Mouse (Mus musculus) layer of hippocampus, adult 2 months (tissue): ENCODE measurements around the gene Nub1. TPM values are rescaled to one million over a fixed set of nuclear protein-coding genes. Genes with fewer than 3 reads are reported as not detected.

ENCODE experiments used
- DNase-seq, 2 experiments: peaks; one replicate each; pipeline ENCODE4 v3.0.0; 2022; ENCODE audit warnings: low spot score in 2 of 2
- H3K27ac ChIP-seq: fragments of 200-600 bp; 2 replicates; pipeline ENCODE4 v1.8.1; 2022
- H3K4me3 ChIP-seq: fragments of 200-600 bp; 2 replicates; pipeline ENCODE4 v1.8.1; 2022; ENCODE audit warnings: mild to moderate bottlenecking
- CTCF ChIP-seq: fragments of 200-600 bp; conservative IDR thresholded peaks from 2 replicates; pipeline ENCODE4 v1.8.1; 2022; ENCODE audit warnings: antibody characterized with exemption, mild to moderate bottlenecking, moderate library complexity
- long read RNA-seq, 2 experiments: library from polyadenylated mRNA; stranded (forward); transcript quantifications; one replicate each; pipeline ENCODE4 v2.0.0; 2021; ENCODE audit warnings: borderline mapping rate in 2 of 2
- total RNA-seq, 2 experiments: library from RNA; stranded (reverse); gene quantifications; 2 replicates each; pipeline ENCODE4 v1.2.3; 2021

Gene Nub1
- total RNA-seq, result 10 to 100 TPM; 65.9 to 69.0 TPM
- long read RNA-seq, experiment 1, transcript Nub1-201 (15 exons, 3,269 nt), result major isoform, 23 of 62 reads
- long read RNA-seq, experiment 1, transcript Nub1-202 (15 exons, 3,546 nt), result minor isoform, 15 of 62 reads
- long read RNA-seq, experiment 1, partial matches to known transcripts, result 12 of 62 reads
- long read RNA-seq, experiment 1, other reads (novel, unspliced or antisense), result 11 of 62 reads
- long read RNA-seq, experiment 2, transcript Nub1-201 (15 exons, 3,269 nt), result major isoform, 52 of 110 reads
- long read RNA-seq, experiment 2, transcript Nub1-202 (15 exons, 3,546 nt), result minor isoform, 33 of 110 reads
- long read RNA-seq, experiment 2, partial matches to known transcripts, result 12 of 110 reads
- long read RNA-seq, experiment 2, other reads (novel, unspliced or antisense), result 13 of 110 reads

GRCm38 (mm10) chr5:24685366-24686093 lies at the start of gene Nub1:
Nub1 (plus strand) TSS chr5:24685532.
- peak; percentile 95 to 96 for DNase-seq
- Histone ChIP-seq H3K27ac (peak within 1 kb of the TSS; percentile 93), H3K4me3 (peak within 1 kb of the TSS; percentile 83)
- TF ChIP-seq CTCF, result peak; percentile 59

- H3K4me3 ChIP-seq, result no peak overlapping the region
- DNase-seq, result no peak
- no peak overlapping the region for H3K27ac ChIP-seq
- peak; percentile 65 for TF ChIP-seq CTCF
Measured at GRCm38 (mm10) chr5:24636987-24637386, 48.3 kb upstream of the Nub1 start.

- Histone ChIP-seq H3K27ac (no peak overlapping the region), H3K4me3 (no peak overlapping the region)
- no peak for DNase-seq
- TF ChIP-seq CTCF, result no peak
Measured at GRCm38 (mm10) chr5:24638131-24638530, 47.2 kb upstream of the Nub1 start.

- H3K27ac ChIP-seq, result no peak overlapping the region
- TF ChIP-seq CTCF, result no peak
- DNase-seq, result peak in 1 of 2 experiments; percentile 35
- no peak overlapping the region for H3K4me3 ChIP-seq
Measured at GRCm38 (mm10) chr5:24639081-24639480, 46.3 kb upstream of the Nub1 start.

DNA sequence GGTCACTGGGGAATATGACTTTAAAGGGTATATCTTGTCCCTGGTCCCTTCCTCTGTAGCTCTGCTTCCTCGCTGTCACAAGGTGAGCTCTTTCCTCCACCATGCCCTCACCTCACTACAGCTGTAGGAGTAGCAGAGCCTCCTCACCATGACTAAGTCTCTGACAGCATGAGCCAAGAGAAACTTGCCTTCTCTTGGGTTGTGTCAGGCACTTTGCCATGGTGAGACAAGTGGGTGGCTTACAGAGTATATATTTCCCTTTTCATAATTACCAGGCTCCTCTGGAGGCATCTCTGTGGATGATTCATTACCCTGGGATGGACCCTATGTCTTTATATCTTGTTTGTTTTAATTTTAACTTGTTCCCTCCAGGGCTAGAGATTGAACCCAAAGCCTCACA lies 39.9 kb upstream of the Nub1 start:
- Histone ChIP-seq H3K27ac (no peak overlapping the region), H3K4me3 (no peak overlapping the region)
- no peak for DNase-seq
- TF ChIP-seq CTCF, result no peak

DNA sequence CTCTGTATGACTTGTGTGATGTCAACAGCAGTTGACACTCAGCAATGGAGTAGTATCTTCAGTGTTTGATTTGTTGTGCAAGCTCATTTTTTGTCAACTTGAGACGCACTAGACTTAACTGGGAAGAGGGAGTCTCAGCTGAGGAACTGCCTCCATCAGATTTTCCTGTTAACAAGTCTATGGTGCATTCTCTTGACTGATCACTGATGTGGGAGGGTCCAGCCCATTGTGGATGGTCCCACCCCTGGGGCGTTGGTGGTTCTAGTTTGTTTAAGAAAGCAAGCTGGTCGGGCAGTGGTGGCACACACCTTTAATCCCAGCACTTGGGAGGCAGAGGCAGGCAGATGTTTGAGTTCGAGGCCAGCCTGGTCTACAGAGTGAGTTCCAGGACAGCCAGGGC lies 36.1 kb upstream of the Nub1 start:
- TF ChIP-seq CTCF, result no peak

GRCm38 (mm10) chr5:24649701-24650100 lies 35.6 kb upstream of the Nub1 start:
- H3K4me3 ChIP-seq, result no peak overlapping the region
- DNase-seq, result no peak
- no peak for TF ChIP-seq CTCF
- no peak overlapping the region for H3K27ac ChIP-seq

More for the DNA sequence above, 36.1 kb upstream of the Nub1 start:
- DNase-seq, result no peak
- Histone ChIP-seq H3K4me3 (no peak overlapping the region), H3K27ac (no peak overlapping the region)

GRCm38 (mm10) chr5:24651356-24651755 lies 34.0 kb upstream of the Nub1 start:
- DNase-seq, result no peak
- H3K4me3 ChIP-seq, result no peak overlapping the region
- H3K27ac ChIP-seq, result no peak overlapping the region
- no peak for TF ChIP-seq CTCF

DNA sequence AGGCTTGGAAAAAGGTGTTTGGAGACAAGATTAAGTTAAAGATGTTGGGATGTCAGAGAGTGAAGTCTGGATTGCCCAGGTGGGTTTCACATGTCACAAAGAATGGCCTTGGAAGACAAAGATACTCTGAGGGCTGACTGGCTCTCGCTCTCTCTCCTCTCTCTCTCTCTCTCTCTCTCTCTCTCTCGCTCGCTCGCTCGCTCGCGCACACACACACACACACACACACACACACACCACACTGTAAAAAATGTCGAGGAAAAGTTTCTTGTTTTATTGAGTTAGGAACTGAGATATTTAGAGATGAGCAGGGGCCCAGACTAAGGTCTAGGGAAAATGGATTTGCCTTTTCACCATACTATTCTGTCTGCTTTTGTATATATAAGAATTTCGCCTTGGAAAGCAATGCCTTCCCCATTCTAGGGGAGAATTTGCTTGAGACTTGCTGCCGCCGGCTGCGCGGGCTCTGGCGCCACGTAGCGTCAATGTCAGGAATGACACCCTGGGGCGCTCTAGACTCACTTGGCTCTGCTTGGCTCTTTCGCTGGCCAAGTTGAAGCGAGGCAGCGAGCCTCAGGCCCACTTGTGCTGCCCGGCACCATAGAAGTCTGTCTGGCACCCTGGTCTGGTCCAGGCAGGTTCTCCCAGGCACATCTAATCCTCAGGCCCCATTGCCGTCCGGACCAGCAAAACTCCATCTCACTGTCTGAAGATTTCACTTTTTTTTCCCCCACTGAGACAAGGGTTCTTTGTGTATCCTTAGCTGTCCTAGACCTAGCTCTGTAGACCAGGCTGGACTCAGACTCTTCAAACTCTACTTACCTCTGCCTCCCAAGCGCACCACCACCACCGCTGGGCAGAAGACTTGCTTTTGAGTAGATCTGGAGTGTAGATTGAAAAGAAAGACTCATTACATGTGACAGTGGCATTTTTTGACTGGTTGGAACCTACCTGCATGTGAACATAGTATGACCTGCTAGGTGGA lies 33.3 kb upstream of the Nub1 start:
- Histone ChIP-seq H3K4me3 (no peak overlapping the region), H3K27ac (no peak overlapping the region)
- TF ChIP-seq CTCF, result peak; percentile 99
- peak; percentile 78 to 95 for DNase-seq

GRCm38 (mm10) chr5:24652780-24653179 lies 32.6 kb upstream of the Nub1 start:
- no peak for DNase-seq
- no peak for TF ChIP-seq CTCF
- H3K27ac ChIP-seq, result no peak overlapping the region

DNA sequence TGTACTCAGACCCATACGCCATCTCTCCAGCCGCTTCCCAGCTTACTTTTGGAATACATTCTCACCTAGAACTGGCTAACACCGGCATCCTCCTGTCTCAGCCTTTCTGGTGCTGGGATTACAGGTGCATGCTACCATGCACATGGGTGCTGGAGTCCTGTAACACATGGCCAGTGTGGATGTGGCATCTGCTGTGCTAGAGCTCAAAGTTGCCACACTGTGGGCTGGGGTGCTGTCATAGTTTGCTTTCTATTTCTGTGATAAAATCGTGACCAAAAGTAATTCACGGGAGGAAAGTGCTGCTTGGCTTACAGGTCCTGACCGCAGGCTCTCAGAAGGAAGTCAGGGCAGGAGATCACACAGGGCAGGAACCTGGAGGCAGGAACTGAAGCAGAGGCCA lies 30.8 kb upstream of the Nub1 start:
- Histone ChIP-seq H3K4me3 (no peak overlapping the region), H3K27ac (no peak overlapping the region)
- no peak for TF ChIP-seq CTCF
- DNase-seq, result no peak

More at GRCm38 (mm10) chr5:24652780-24653179, 32.6 kb upstream of the Nub1 start:
- no peak overlapping the region for H3K4me3 ChIP-seq

- peak; percentile 34 to 61 for DNase-seq
- no peak for TF ChIP-seq CTCF
- Histone ChIP-seq H3K27ac (no peak overlapping the region), H3K4me3 (no peak overlapping the region)
Measured at GRCm38 (mm10) chr5:24657113-24657512, 28.2 kb upstream of the Nub1 start.
